Mouse (Mus musculus) G1E-ER4 (cell line): Measurements from ENCODE around the gene Haus7. TPM values are rescaled to one million over a fixed set of nuclear protein-coding genes. Genes with fewer than 3 reads are reported as not detected.

ENCODE experiments used
- GATA1 ChIP-seq: IDR thresholded peaks from one replicate; pipeline ENCODE4 v1.8.0; 2012; ENCODE audit warnings: low read length, inconsistent platforms
- polyA plus RNA-seq: library from polyadenylated mRNA; stranded (reverse); fragments of >175 nt; gene quantifications from 2 replicates; pipeline ENCODE4 v1.2.3, GENCODE M21; 2012

Haus7 gene
- polyA plus RNA-seq = 3.4 and 3.5 TPM in 2 replicates

DNA sequence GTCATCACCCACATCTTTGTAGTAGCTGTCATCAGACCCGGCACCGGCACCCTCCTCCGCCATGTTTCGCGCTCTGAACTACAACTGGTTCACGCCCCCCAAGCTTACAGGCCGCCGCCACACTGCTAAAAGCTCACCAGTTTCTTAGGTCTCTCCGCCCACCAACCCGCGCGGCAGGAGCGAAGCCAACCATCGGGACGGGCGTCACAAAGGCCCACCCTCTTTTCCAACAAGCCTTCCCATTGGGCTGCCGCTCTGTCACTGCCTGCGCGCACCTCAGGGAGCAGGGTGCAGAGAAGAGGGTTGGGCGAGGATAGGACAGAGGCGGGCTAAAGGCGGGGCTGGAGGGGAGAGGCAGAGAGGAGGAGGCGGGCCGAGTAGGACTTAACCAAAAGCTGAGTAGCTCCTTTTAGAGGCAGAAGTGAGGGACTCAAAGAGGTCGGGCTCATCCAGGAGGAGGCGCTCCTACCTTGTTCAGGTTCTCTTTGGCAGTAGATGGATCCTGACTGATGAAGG, at the start of gene Haus7:
Haus7 (minus strand) TSS at position 168 of the 516 bp plus-strand sequence.
- TF ChIP-seq GATA1 = no peak

DNA sequence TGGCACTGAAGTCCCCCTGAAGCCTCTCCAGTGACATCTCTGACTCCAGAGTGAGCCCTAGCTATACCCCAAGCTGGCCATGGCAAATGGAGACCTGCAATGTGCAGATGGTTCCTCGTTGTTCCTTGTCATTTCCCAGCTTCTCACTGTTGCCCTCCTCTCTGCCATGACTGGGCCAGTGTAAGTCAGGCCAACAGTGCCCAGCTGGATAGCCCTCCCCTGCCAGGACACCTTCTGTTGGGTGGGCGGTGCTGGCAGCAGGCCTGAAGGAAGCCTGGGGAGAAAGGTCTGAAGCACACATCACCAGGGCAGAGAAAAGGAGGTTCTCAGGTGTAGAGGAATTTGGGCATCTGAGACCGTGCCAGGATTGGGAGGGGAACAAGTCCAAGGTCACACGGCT, 47.7 kb upstream of the Haus7 start:
- TF ChIP-seq GATA1 = no peak

DNA sequence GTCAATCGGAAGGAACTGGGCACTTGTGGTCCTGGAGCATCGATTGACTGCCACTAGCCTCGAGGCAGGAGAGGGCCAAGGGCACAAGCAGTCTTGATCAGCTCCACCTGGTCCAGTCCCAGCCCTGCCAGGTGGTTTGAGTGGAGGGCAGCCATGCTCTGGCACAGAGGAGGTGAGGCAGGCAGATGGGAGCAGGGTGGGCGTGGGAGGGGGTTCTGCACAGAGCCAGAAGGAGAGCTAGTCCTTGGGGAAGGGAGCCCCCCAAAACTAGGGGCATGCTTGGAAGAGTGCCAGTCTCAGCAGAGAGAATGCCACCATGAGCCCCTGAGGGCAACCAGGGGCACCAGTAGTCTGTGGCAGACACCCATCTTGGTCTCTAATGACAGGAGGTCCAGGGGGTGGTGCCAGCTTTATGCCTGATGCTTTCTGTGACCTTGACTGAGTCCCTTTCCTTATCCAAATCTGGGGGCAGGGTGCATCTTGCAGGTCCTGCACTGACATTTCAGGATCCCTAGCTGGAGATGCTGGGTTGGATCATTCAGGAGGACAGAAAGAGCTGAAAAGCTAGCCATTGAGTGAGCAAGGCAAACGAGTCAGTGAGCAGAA, 46.4 kb upstream of the Haus7 start:
- no peak for TF ChIP-seq GATA1

DNA sequence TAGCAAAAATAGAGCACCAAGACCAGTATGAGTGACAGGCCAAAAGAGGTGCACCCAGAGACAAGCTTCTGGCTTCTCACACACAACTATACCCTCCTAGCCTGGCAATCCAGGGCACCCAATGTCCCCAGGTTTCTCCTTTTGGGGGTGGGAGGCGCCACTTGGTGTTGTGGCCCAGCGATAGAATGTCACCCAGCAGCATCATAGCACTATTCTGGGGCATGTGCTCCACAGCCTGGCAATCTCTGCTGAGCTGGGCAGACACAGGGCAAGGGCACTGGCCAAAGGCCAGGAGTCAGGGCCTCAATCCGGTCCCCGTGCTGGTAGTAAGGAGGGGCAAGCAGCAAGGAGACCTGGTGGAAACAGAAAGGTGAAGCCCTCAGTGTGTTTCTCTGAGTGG, 37.9 kb upstream of the Haus7 start:
- TF ChIP-seq GATA1 = no peak

DNA sequence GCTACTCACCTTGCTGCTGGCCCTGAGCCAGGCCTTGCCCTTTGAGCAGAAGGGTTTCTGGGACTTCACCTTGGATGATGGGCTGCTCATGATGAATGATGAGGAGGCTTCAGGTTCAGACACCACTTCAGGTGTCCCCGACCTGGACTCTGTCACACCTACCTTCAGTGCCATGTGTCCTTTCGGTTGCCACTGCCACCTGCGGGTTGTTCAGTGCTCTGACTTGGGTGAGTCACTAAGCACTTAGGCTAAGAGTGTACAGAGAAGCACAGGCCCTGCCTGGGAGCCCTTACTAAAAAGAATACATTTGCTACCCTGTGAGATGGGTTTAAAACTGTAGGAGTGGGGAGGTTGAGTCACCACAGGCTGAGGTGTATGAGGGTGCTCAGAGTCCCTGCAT, 32.0 kb upstream of the Haus7 start:
- no peak for TF ChIP-seq GATA1

DNA sequence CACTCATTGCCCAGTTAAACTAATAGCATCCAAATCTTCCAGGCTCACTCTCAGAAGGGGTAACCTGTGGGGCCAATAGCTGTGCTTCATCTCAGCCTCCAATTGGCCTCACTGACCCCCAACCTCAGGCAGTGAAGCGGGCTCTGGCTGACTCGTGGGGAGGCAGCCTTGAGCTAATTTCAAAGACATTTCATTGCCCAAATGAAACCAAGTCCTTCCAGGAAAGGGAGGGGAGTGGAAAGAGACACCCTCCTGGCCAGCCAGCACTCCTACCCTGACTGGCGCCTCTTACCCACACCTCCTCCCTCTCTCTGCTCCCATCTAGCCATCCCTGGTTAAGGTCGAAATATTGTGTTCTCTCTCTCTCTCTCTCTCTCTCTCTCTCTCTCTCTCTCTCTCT, 31.3 kb upstream of the Haus7 start:
- TF ChIP-seq GATA1 = no peak

DNA sequence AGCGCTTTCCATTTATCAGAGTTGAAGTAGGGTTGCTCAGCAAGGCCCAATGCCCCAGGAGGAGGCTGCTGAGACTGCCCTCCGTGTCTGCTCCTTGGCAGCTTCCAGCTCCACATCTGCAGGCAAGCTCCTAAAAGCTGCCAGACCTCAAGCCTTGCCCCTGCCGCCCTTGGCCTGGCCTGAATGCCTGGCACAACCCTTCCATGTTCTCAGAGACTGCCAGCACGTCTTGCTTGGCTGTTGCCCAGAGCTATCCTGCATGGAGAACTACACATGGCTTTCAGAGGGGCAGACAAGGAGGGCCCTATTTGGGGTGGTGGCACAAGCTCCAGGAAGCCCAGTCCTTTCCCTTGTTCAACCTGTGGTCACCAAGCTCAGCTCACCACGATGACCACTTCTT, 28.1 kb upstream of the Haus7 start:
- no peak for TF ChIP-seq GATA1

DNA sequence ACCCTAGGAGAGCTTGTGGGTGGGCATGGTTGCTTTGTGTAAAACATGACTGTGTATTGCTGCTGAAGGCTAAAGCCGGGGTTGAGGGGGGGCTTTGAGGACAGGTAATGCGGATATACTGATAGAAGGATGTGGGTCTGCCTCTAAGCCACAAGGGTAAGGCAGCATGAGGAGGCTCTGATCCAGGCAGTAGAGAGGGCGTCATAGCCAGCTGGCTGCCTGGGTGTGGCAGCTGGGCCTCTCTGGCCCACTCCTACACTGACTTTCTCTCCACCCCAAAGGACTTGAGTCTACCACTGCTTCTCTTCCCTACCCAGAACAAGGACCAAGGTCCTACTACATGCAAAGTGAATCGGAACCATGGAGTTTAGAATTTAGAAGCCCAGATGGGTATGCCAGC, 26.0 kb upstream of the Haus7 start:
- TF ChIP-seq GATA1 = no peak

DNA sequence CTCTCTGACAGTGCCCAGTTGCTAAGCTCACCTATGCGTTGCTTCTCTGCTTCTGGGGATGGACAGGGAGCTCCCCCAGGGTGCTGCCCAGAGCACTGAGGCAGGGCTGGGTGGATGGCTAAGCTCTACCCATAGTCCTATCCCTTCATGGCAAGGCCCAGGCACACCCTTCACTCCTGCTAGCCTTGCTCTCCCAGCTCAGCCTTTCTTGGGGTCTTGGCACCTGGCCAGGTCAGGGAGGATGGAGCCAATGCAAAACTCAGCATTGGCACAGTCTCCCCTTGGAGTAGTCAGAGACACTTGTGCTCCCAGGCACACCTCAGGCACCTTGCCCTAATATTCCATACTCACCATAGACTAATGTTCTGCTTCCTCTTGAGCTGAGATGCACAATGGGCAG, 25.2 kb upstream of the Haus7 start:
- TF ChIP-seq GATA1 = no peak

DNA sequence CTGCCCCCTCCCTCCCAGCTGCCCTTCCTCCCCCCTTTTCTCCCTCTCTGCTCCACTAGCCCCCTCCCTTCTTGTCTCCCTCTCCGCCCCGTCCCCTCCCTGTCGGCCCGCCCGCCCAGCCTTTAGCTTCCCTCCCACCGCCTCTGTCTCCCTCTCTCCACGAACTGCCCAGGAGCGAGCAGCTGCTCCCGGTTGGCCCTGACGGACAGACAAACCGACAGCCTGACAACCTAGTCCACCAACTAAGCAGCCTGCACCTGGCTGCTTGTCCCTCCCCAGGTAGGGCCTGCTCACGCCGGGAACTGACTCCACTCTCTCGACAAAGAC, 24.6 kb upstream of the Haus7 start, which contains the start of gene Bgn:
Bgn (plus strand) TSS at position 119 of the 327 bp plus-strand sequence.
- no peak for TF ChIP-seq GATA1

DNA sequence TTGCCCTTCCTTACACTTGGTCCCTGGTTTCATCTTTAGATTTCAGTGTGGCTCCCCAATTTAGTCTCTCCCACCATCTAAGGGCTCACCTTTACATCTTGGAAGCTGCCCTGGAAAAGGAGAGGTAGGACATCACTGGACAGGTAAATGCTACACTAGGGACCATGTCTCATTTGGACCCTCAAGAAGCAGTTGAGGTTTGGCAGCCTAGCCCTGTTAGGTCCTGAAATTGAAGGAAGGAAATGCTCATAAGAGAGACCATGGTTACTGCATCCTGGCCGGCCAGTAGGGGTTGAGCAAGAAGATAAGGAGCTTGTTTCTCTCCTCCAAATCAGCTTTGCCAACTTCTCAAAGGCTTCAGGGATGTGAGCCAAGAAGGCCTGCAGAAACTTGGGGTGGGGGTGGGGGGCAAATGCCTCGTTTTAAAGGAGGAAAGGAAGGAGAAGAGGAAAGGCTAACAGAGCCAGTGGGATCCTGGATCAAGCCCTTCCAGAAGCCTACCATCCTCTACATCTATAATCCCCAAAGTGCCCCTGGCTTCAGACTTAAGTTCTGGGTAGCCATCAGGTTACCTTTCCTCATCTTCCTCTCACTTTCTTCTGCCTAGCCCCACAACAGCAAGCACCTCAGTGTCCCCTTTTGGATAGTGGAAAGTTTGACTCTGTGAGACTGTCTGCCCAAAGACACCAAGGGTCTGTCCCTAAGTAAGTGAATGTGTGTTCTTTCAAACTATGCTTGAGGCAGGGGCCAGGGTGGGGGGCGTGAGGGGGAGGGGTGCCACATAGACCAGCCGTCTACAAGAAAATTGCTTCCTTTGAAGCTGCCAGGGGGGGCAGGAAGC, 24.0 kb upstream of the Haus7 start:
- TF ChIP-seq GATA1 = no peak

DNA sequence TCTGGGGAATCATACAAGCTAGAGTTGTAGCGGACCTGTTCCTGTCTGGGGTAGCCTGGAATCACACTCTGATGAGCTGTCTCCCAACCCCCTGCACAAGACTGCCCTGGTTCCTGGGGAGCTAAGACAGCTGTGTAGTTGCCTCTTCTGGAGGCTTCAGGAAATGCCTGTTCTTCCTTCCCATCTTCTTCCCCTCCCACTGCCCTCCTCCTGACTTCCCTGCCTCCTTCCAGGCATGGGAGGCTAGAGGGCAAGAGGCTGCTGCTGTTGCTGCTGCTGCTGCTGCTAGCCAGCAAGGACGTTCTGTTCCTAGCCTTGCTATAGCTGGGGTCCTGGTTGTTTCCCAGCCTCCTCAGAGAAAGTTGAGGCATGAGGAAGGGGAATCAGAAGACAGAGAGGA, 21.5 kb upstream of the Haus7 start:
- TF ChIP-seq GATA1 = no peak

DNA sequence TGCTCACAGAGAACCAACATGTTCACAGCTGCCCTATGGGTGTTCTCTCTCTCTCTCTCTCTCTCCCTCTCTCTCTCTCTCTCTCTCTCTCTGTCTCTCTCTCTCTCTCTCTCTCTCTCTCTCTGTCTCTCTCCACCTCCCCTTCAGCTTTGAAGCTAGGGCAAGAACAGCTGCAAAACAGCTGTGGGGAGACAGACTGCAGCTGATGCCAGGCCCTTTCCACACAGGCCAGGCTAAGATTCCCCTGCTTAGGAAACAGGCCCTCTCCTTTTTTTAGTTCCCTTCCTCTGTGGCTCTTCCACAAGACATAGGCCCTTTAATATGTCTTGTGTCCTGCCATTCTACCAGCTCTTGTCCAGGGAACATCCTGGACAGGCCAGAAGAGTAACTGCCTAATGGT, 20.8 kb upstream of the Haus7 start:
- no peak for TF ChIP-seq GATA1

DNA sequence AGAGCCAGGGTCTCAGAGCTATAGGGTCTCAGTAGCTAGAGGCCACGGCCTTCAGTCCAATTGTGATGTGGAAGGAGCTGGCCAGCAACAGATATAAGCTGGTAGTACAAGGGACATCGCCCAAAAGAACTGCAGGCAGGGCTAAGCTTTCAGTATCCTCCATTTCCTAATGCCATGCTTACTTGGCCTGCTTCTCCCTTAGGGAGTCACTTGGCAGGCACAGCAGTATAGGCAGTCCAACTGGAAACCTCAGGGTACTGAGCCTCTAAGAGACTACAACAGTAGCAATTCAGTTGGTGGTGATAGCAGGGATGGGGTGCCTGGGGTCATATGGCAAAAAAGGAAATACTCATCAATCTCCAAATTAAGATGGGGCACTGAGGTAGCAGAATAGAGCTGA, 18.7 kb upstream of the Haus7 start:
- TF ChIP-seq GATA1 = no peak

DNA sequence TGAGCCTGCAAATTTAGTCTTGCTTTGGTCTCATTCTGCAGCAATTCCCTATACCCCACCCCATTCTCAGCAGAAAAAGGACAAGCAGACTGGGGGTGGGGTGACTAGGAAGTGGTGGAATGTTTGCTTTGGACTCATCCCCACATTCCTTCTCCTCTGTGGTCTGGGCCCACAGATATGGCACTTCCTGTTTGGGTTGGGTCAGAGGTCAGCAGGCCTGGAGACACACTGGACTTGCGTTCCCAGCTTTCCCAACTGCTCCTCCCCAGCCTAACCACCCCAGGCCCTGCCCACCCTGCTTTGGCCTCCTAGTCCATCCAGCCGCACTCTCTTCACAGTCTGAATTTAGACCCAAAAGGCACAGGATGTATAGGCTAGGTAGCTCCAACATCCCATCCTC, 17.8 kb upstream of the Haus7 start:
- TF ChIP-seq GATA1 = no peak

DNA sequence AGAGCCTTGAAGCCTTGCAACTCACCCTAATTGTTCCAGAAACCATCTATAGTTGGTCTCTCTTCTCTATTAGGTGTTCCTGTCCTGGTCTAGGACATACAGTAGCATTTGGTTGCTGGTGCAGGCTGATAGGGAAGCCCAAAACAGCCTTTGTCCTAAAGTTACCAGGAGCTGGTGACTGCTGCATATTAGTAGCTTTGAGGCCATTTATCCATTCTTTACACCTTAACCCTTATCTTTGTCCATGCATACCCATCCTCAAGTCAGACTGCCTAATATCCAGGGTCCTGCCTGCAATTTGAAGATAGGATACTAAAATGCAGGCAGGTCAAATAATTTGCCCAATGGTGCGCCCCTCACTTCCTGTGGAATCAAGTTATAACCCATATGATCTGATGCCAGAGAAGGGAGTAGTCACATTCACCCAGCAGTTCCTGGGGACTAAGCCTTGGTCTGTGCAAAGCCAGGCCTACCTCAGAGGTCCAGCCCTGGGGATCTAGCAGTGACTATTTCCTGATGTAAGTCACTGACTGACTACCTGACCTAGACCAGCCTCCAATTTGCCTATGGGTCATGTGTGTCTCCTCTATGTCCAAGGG, 16.9 kb upstream of the Haus7 start:
- no peak for TF ChIP-seq GATA1
